Mouse (Mus musculus): ENCODE data around the gene Mb21d2.

Gene Mb21d2

GRCm38 (mm10) chr16:28928815-28929685 lies at the start of gene Mb21d2:
Gene Mb21d2 (minus strand): TSS chr16:28929673.
- DNase-seq (ENCODE audit: inconsistent age in 2 of 2, low spot score in 1 of 2): peak; percentile 75 to 93

GRCm38 (mm10) chr16:28966236-28966635 lies 36.8 kb upstream of the Mb21d2 start:
- no peak for DNase-seq (ENCODE audit: inconsistent age in 2 of 2, low spot score in 1 of 2)

DNA sequence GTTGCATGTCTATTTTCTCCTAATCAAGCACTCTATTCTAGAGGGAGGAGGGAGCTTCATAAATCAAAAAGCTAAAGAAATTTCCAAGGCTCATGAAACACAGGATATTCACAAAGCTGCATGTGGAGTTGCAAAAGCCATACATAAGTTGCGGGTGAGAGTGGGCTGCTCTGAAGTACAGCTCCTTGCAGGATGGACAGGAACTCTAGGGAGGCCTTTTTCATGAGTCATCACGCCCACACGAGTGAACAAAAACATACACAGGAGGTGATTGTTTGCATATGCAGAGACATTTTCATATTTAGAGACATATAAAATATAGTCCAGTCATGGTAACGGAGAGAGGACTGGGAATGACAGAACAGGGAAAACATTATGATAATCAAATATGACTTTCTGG lies 34.6 kb upstream of the Mb21d2 start:
- DNase-seq (ENCODE audit: inconsistent age in 2 of 2, low spot score in 1 of 2): no peak

GRCm38 (mm10) chr16:28962987-28963386 lies 33.5 kb upstream of the Mb21d2 start:
- no peak for DNase-seq (ENCODE audit: inconsistent age in 2 of 2, low spot score in 1 of 2)

GRCm38 (mm10) chr16:28949810-28950209 lies 20.3 kb upstream of the Mb21d2 start:
- DNase-seq (ENCODE audit: inconsistent age in 2 of 2, low spot score in 1 of 2): no peak

- DNase-seq (ENCODE audit: inconsistent age in 2 of 2, low spot score in 1 of 2): no peak
Observed at GRCm38 (mm10) chr16:28943254-28943653, 13.8 kb upstream of the Mb21d2 start.

DNA sequence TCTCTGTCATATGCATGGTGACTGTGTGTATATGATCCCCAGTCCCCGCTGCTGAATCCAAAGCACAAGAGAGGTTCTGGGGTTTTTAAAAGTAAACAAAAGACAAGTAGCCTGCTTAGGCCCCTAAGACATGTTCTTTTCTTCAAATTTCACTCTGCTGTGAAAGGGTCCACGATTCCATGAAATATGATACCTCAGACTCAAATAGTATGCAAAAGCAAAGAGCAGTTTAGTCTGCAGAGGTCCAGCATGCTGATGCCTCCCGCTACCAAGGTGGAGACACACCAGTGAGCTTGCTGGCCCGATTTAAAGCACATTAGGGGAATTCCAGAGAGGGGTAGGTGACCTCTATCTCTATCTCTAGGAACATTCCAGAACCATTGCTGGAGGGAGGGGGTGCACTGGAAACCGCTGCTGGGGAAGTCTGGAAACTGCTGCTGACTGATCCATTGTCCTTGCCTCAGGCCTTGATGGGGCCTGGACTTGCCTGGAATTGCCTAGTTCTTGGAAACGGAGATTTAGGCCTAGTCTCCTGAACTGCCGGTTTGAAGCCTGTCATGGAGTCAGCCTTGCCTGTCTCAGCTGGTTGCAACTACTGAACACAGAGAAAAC lies 6.8 kb upstream of the Mb21d2 start:
- DNase-seq (ENCODE audit: inconsistent age in 2 of 2, low spot score in 1 of 2): peak in 1 of 2 experiments; percentile 42

GRCm38 (mm10) chr16:28935701-28936100 lies 6.2 kb upstream of the Mb21d2 start:
- DNase-seq (ENCODE audit: inconsistent age in 2 of 2, low spot score in 1 of 2): no peak

- DNase-seq (ENCODE audit: inconsistent age in 2 of 2, low spot score in 1 of 2): no peak
Observed at GRCm38 (mm10) chr16:28931213-28931612, 1.7 kb upstream of the Mb21d2 start.

DNA sequence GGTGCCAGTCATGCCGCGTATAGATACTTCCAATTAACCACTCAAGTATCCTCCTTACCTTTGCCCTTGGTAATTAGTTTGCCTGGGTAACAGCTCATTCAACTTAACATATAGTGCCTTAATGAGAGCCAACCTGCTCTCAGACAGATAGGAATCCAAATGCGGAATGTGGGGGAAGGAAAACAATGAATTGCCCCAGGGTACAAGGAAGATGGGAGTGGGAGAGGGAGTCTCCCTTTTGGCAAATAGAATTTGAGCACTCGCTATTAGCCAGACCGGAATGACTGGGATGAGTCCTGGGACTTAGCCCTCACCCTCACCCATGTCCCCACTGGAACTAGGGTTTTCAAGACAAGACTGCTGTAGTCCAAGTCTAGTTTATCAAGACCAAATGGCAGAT lies 953 bp upstream of the Mb21d2 start:
- no peak for DNase-seq (ENCODE audit: inconsistent age in 2 of 2, low spot score in 1 of 2)

DNA sequence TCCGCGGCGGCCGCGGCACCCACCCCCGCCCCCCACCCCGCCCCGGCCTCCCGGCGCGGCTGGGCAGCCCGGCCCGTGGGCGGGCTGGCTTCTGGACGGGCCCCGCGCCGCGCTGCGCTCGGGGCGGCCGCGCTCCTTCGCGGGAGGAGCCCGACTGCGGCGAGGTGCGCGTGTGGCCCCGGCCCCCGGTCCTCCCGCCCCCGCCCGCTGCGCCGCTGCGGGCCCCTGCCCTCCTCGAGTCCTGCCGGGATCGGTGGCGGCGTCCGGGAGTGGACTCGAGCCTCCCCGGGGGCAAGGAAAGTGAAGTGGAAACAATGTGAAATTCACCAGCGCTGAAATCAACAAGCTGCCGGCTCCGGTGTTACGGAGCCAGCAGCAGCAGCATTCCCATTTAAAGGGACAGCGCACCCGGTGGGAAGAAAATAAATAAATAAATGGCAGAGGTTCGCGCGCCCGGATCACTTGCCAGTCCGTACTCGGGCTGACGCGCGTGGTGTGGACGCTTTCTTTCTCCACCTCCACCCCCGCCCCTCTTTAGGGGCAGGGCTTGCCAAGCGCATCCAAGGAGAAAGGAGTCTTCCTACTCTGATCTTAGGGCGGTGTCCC lies 316 bp upstream of the Mb21d2 start:
- no peak for DNase-seq (ENCODE audit: inconsistent age in 2 of 2, low spot score in 1 of 2)

- DNase-seq (ENCODE audit: inconsistent age in 2 of 2, low spot score in 1 of 2): peak in 1 of 2 experiments; percentile 88
Observed at GRCm38 (mm10) chr16:28928466-28928814, 1.0 kb downstream of the Mb21d2 start.

DNA sequence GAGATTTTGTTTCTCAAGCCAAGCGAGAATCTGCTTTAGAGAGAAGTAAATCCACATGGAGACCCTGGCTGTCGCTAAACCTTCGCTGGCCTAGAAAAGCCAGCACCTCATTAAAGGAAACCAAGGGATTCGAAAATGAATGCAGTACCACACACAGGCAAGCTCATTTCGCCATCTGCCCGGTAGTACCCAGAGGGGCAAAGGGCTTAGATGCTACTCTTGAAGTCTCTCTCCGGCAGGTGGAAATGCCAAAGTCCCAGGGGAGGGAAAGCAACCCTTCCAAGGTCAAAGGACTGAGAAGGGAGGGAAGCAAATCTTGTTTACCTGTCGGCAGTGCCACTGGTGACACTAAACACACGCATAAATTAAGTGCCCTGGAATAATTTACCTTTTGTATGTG lies 2.1 kb downstream of the Mb21d2 start:
- DNase-seq (ENCODE audit: inconsistent age in 2 of 2, low spot score in 1 of 2): no peak

- DNase-seq (ENCODE audit: inconsistent age in 2 of 2, low spot score in 1 of 2): no peak
Observed at GRCm38 (mm10) chr16:28919320-28919885, 10.1 kb downstream of the Mb21d2 start.

- DNase-seq (ENCODE audit: inconsistent age in 2 of 2, low spot score in 1 of 2): no peak
Observed at GRCm38 (mm10) chr16:28915362-28915761, 14.1 kb downstream of the Mb21d2 start.

GRCm38 (mm10) chr16:28914709-28915108 lies 14.8 kb downstream of the Mb21d2 start:
- no peak for DNase-seq (ENCODE audit: inconsistent age in 2 of 2, low spot score in 1 of 2)

GRCm38 (mm10) chr16:28911414-28912050 lies 17.9 kb downstream of the Mb21d2 start:
- DNase-seq (ENCODE audit: inconsistent age in 2 of 2, low spot score in 1 of 2): peak in 1 of 2 experiments; percentile 35

- DNase-seq (ENCODE audit: inconsistent age in 2 of 2, low spot score in 1 of 2): no peak
Observed at GRCm38 (mm10) chr16:28906370-28907275, 22.9 kb downstream of the Mb21d2 start.

DNA sequence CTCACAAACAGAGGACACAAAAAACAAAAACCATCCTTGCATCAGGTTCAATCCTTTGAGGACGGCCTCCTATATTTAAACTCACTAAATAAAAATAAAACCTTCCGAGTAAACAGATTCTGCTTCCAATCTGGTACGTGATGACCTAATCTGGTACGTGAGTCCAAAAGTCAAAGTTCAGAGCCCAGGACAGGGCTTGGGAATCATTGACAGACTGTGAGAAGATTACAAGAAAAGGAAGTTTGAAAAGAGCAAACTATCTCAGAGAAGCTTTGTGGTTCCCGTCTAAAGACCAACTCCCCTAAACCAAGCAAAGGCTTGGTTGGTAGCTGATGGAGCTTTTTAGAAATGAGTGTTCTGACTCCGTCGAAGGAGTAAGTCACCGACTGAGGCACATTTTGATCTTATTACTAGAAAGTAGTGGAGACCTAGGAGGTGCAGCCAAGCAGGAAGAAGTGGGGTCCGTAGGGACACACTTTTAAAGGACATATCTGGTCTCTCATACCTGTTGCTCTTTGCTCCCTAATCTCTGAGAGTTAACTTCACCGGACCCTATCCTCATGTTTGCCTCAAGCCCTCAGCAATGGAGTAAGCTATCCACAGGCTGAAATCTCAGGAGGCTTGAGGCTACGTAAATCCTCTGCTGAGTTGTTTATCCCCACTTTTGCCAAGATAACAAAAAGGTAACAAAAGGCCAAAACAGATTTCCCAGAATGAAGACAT lies 23.7 kb downstream of the Mb21d2 start:
- DNase-seq (ENCODE audit: inconsistent age in 2 of 2, low spot score in 1 of 2): no peak

Data from adrenal gland, adult (tissue).